In genomic region chrX:23453616-23454015, GRCm38 (mm10) we compare ENCODE assay signal across 22 mouse cellular contexts.
DNase-seq lines count a peak whose midpoint lies in the region; ATAC-seq lines count a peak whose summit lies in the region.
"Had no signal": no experiment of that assay in that cellular context is flagged by ENCODE, and none has a peak within 500 bp of the region (broad histone marks: within the 10 kb centered on the region; RNA-seq: fewer than 3 reads in every experiment).

No protein-coding gene starts in this region.

- no peaks in the 10 kb centered on the region for H3K9me3 ChIP-seq in forebrain, embryonic 16.5 days (ENCODE audit: control insufficient read depth, low read length)
- no peaks in the 10 kb centered on the region for H3K9me3 ChIP-seq in forebrain, embryonic 15.5 days
- H3K9me3 ChIP-seq: limb, embryonic 13.5 days; megakaryocyte, embryonic 14.5 days; midbrain, embryonic 15.5 days had no signal

- H3K4me1 ChIP-seq in forebrain, embryonic 16.5 days (replicated peaks; ENCODE audit: control insufficient read depth, insufficient read depth, low read length): no peaks in the 10 kb centered on the region
- no peaks in the 10 kb centered on the region for H3K4me1 ChIP-seq in forebrain, embryonic 15.5 days
- H3K4me1 ChIP-seq: limb, embryonic 13.5 days; megakaryocyte, embryonic 14.5 days; midbrain, embryonic 15.5 days had no signal

- H3K36me3 ChIP-seq in forebrain, embryonic 16.5 days (ENCODE audit: control insufficient read depth, insufficient read depth): no peaks in the 10 kb centered on the region
- no peaks in the 10 kb centered on the region for H3K36me3 ChIP-seq in forebrain, embryonic 15.5 days
- H3K36me3 ChIP-seq: limb, embryonic 13.5 days; midbrain, embryonic 15.5 days had no signal

- peak; percentile 8 to 38 for DNase-seq in left cerebral cortex, postnatal 14 days (ENCODE audit: low spot score in 2 of 2)
- no peak for DNase-seq in left cerebral cortex, adult 8-10 months (ENCODE audit: low spot score in 2 of 2)
- peak; percentile 10 for DNase-seq in brain, embryonic 18.5 days (ENCODE audit: low read depth, low spot score)
- peak; percentile 4 to 51 for DNase-seq in layer of hippocampus, postnatal 14 days (ENCODE audit: low spot score in 2 of 2)
- DNase-seq in natural killer cell, adult 2 months (ENCODE audit: low spot score in 2 of 2): no peak
- DNase-seq: cerebellum, adult 11 months; cerebellum, postnatal 25 days; gastrocnemius, postnatal 36 days; heart, postnatal 14 days; thymus, adult 2 months had no signal

- no peak overlapping the region for H3K4me2 ChIP-seq in forebrain, embryonic 16.5 days (ENCODE audit: low read length)
- no peak overlapping the region for H3K4me2 ChIP-seq in forebrain, embryonic 15.5 days (replicated peaks)
- H3K4me2 ChIP-seq: heart, embryonic 11.5 days; hindbrain, embryonic 14.5 days; limb, embryonic 13.5 days; midbrain, embryonic 15.5 days had no signal

- no peak overlapping the region for H3K27ac ChIP-seq in forebrain, embryonic 16.5 days (ENCODE audit: low read length)
- H3K27ac ChIP-seq in forebrain, embryonic 15.5 days (replicated peaks): no peak overlapping the region
- H3K27ac ChIP-seq: hindbrain, embryonic 14.5 days; limb, embryonic 13.5 days; liver, embryonic 14.5 days; midbrain, embryonic 15.5 days had no signal

- H3K27me3 ChIP-seq in forebrain, embryonic 16.5 days (replicated peaks; ENCODE audit: control insufficient read depth, insufficient read depth, low read length): no peaks in the 10 kb centered on the region
- no peaks in the 10 kb centered on the region for H3K27me3 ChIP-seq in forebrain, embryonic 15.5 days
- H3K27me3 ChIP-seq: CH12.LX; limb, embryonic 13.5 days; megakaryocyte, embryonic 14.5 days; midbrain, embryonic 15.5 days had no signal

- ATAC-seq in forebrain, embryonic 16.5 days: peak; percentile 49
- no peak for ATAC-seq in forebrain, embryonic 15.5 days (replicated peaks)
- ATAC-seq in megakaryocyte progenitor cell, adult 5-6 weeks (replicated peaks; ENCODE audit: poor library complexity): no peak
- ATAC-seq: intestine, embryonic 16.5 days; lung, postnatal 0 days; midbrain, embryonic 15.5 days had no signal

- intact Hi-C loops in left cerebral cortex, postnatal 14 days (cut with DNase I): no loop called here

- WGBS in forebrain, embryonic 16.5 days: 77% methylated on average over 3 of the region's 3 CpGs
- 69% methylated on average over 3 of the region's 3 CpGs for WGBS in forebrain, embryonic 15.5 days

- H3K9ac ChIP-seq in forebrain, embryonic 16.5 days (replicated peaks; ENCODE audit: low read depth, low read length): no peak overlapping the region
- no peak overlapping the region for H3K9ac ChIP-seq in forebrain, embryonic 15.5 days (replicated peaks)
- H3K9ac ChIP-seq: hindbrain, embryonic 14.5 days; limb, embryonic 13.5 days; liver, embryonic 14.5 days; midbrain, embryonic 15.5 days had no signal

- H3K4me3 ChIP-seq in forebrain, embryonic 16.5 days (replicated peaks; ENCODE audit: low read length): no peak overlapping the region
- no peak overlapping the region for H3K4me3 ChIP-seq in forebrain, embryonic 15.5 days
- H3K4me3 ChIP-seq: limb, embryonic 13.5 days; megakaryocyte, embryonic 14.5 days; midbrain, embryonic 15.5 days had no signal

Comparison
In these comparisons a context has a peak if more than half of its experiments do, and no peak if none do; other contexts are left out.
1. DNase-seq: peak in left cerebral cortex, postnatal 14 days (2 of 2), brain, embryonic 18.5 days (single experiment) and layer of hippocampus, postnatal 14 days (2 of 2); none in left cerebral cortex, adult 8-10 months (0 of 2) and natural killer cell, adult 2 months (0 of 2).